In genomic region chr9:32761326-32761725, GRCm38 (mm10) we compare ENCODE assay signal across 22 mouse cellular contexts.
DNase-seq lines count a peak whose midpoint lies in the region; ATAC-seq and TF ChIP-seq lines count a peak whose summit lies in the region.
"Had no signal": no experiment of that assay in that cellular context is flagged by ENCODE, and none has a peak within 500 bp of the region (broad histone marks: within the 10 kb centered on the region; RNA-seq: fewer than 3 reads in every experiment).

No protein-coding gene starts in this region.

- TF ChIP-seq EP300 in heart, adult 2 months (IDR thresholded peaks at IDR 0.05; ENCODE audit: insufficient read depth, low read depth, low read length) = 0 out of 2 replicates have a peak, but pooled peaks have one; percentile 42
- peak; percentile 69; the same call in 1 of the 2 replicates for TF ChIP-seq EP300 in liver, postnatal 0 days (IDR thresholded peaks at IDR 0.05; ENCODE audit: low read depth)

- ATAC-seq in liver, postnatal 0 days = no peak
- no peak for ATAC-seq in liver, embryonic 11.5 days (replicated peaks; ENCODE audit: low FRiP score)
- ATAC-seq in heart, embryonic 15.5 days (replicated peaks; ENCODE audit: insufficient number of reproducible peaks, insufficient read depth, low FRiP score, low read depth) = peak; percentile 42; the same call in 1 of the 2 replicates
- ATAC-seq in hindbrain, embryonic 12.5 days (ENCODE audit: low FRiP score) = no peak
- ATAC-seq: forebrain, embryonic 13.5 days; midbrain, embryonic 16.5 days had no signal

- no peaks in the 10 kb centered on the region for H3K79me2 ChIP-seq in heart, adult 2 months (replicated peaks; ENCODE audit: control insufficient read depth, insufficient read depth, low read length)

- H3K4me1 ChIP-seq in heart, adult 2 months (ENCODE audit: control insufficient read depth, insufficient read depth, low read length) = peaks cover 6% of the 10 kb centered on the region
- 0 out of 2 replicates have a peak, but pooled peaks cover 3% of the 10 kb centered on the region for H3K4me1 ChIP-seq in liver, postnatal 0 days (ENCODE audit: insufficient read depth)
- no peaks in the 10 kb centered on the region for H3K4me1 ChIP-seq in liver, embryonic 11.5 days (replicated peaks; ENCODE audit: control insufficient read depth, insufficient read depth, low read length)
- peaks cover 12% of the 10 kb centered on the region for H3K4me1 ChIP-seq in heart, embryonic 15.5 days (replicated peaks)
- H3K4me1 ChIP-seq in hindbrain, embryonic 12.5 days = no peaks in the 10 kb centered on the region
- H3K4me1 ChIP-seq: forebrain, embryonic 13.5 days; neural tube, embryonic 15.5 days had no signal

- DNase-seq in heart, adult 2 months = no peak
- no peak for DNase-seq in heart, postnatal 10 days
- no peak for DNase-seq in liver, postnatal 0 days
- DNase-seq in liver, embryonic 11.5 days (ENCODE audit: low spot score) = no peak
- peak; percentile 10 for DNase-seq in splenic B cell, adult 2 months (ENCODE audit: low read depth, low spot score)
- DNase-seq: adrenal gland, adult 8-10 months; B cell, adult 2 months; cerebellum, adult 11 months; cerebellum, postnatal 10 days; gastrocnemius, postnatal 10 days; kidney, adult 11 months; kidney, postnatal 25 days; left cerebral cortex, postnatal 4 days; liver; right cerebral cortex, postnatal 14 days had no signal

- peaks cover 9% of the 10 kb centered on the region for H3K36me3 ChIP-seq in heart, adult 2 months (ENCODE audit: control insufficient read depth, insufficient read depth, low read length)
- no peaks in the 10 kb centered on the region for H3K36me3 ChIP-seq in liver, postnatal 0 days (replicated peaks; ENCODE audit: insufficient read depth, low read length)
- no peaks in the 10 kb centered on the region for H3K36me3 ChIP-seq in liver, embryonic 11.5 days (ENCODE audit: control insufficient read depth, insufficient read depth, low read length)
- no peaks in the 10 kb centered on the region for H3K36me3 ChIP-seq in heart, embryonic 15.5 days
- H3K36me3 ChIP-seq in splenic B cell, adult 2 months (ENCODE audit: control insufficient read depth, insufficient read depth, low read length, poor library complexity, severe bottlenecking) = peaks cover 6% of the 10 kb centered on the region; the same call in 1 of the 2 replicates
- H3K36me3 ChIP-seq in hindbrain, embryonic 12.5 days = no peaks in the 10 kb centered on the region
- H3K36me3 ChIP-seq: embryonic facial prominence, embryonic 12.5 days; neural tube, embryonic 15.5 days had no signal

- WGBS in heart, adult 2 months = 33% methylated on average over 2 of the region's 2 CpGs
- 32% methylated on average over 2 of the region's 2 CpGs for WGBS in liver, postnatal 0 days (ENCODE audit: insufficient replicate concordance)
- 39% methylated on average over 2 of the region's 2 CpGs for WGBS in liver, embryonic 11.5 days
- WGBS in heart, embryonic 15.5 days = 43% methylated on average over 2 of the region's 2 CpGs
- WGBS in hindbrain, embryonic 12.5 days = 66% methylated on average over 2 of the region's 2 CpGs

- TF ChIP-seq POLR2A in heart, adult 2 months (IDR thresholded peaks at IDR 0.05; ENCODE audit: insufficient read depth, low read depth, low read length) = no peak

- H3K27ac ChIP-seq in heart, adult 2 months = peak overlapping the region; percentile 61
- 0 out of 2 replicates have a peak overlapping the region, but pooled peaks have one; percentile 11 for H3K27ac ChIP-seq in liver, postnatal 0 days (ENCODE audit: low read depth)
- no peak overlapping the region for H3K27ac ChIP-seq in liver, embryonic 11.5 days (ENCODE audit: low read depth, low read length)
- H3K27ac ChIP-seq in heart, embryonic 15.5 days = peak overlapping the region; percentile 43
- H3K27ac ChIP-seq in hindbrain, embryonic 12.5 days = no peak overlapping the region
- H3K27ac ChIP-seq: embryonic facial prominence, embryonic 12.5 days; forebrain, embryonic 13.5 days; neural tube, embryonic 15.5 days had no signal

- H3K9me3 ChIP-seq in liver, postnatal 0 days (ENCODE audit: low read length) = no peaks in the 10 kb centered on the region
- no peaks in the 10 kb centered on the region for H3K9me3 ChIP-seq in liver, embryonic 11.5 days (ENCODE audit: control insufficient read depth, low read length)
- H3K9me3 ChIP-seq in heart, embryonic 15.5 days (replicated peaks) = no peaks in the 10 kb centered on the region
- no peaks in the 10 kb centered on the region for H3K9me3 ChIP-seq in hindbrain, embryonic 12.5 days (replicated peaks)
- H3K9me3 ChIP-seq: embryonic facial prominence, embryonic 12.5 days; forebrain, embryonic 13.5 days; neural tube, embryonic 15.5 days had no signal

- no peaks in the 10 kb centered on the region for H3K27me3 ChIP-seq in heart, adult 2 months (ENCODE audit: control insufficient read depth, insufficient read depth, low read length)
- no peaks in the 10 kb centered on the region for H3K27me3 ChIP-seq in liver, postnatal 0 days (ENCODE audit: insufficient read depth, low read length)
- H3K27me3 ChIP-seq in liver, embryonic 11.5 days (replicated peaks; ENCODE audit: control insufficient read depth, insufficient read depth, low read length) = no peaks in the 10 kb centered on the region
- H3K27me3 ChIP-seq in heart, embryonic 15.5 days = no peaks in the 10 kb centered on the region
- no peaks in the 10 kb centered on the region for H3K27me3 ChIP-seq in splenic B cell, adult 2 months (ENCODE audit: control insufficient read depth, insufficient read depth, low read length, poor library complexity, severe bottlenecking)
- no peaks in the 10 kb centered on the region for H3K27me3 ChIP-seq in hindbrain, embryonic 12.5 days
- H3K27me3 ChIP-seq: embryonic facial prominence, embryonic 12.5 days; forebrain, embryonic 13.5 days; neural tube, embryonic 15.5 days had no signal

- TF ChIP-seq CTCF in heart, adult 2 months (IDR thresholded peaks at IDR 0.05) = no peak
- TF ChIP-seq CTCF in liver, postnatal 0 days (IDR thresholded peaks at IDR 0.05; ENCODE audit: low read depth) = no peak

- intact Hi-C loops in heart, adult 2 months (cut with DNase I) = loop anchor here (5.0 kb wide), 1 partner anchor 169 kb away; no protein-coding TSS in a partner anchor
- intact Hi-C loops in heart, postnatal 10 days (cut with DNase I) = no loop called here

- H3K9ac ChIP-seq in heart, adult 2 months (ENCODE audit: low read depth, low read length) = no peak overlapping the region
- no peak overlapping the region for H3K9ac ChIP-seq in liver, postnatal 0 days (replicated peaks)
- H3K9ac ChIP-seq in liver, embryonic 11.5 days (ENCODE audit: low read depth, low read length) = no peak overlapping the region
- no peak overlapping the region for H3K9ac ChIP-seq in heart, embryonic 15.5 days
- no peak overlapping the region for H3K9ac ChIP-seq in hindbrain, embryonic 12.5 days
- H3K9ac ChIP-seq: embryonic facial prominence, embryonic 12.5 days; forebrain, embryonic 13.5 days; neural tube, embryonic 15.5 days had no signal

- no peak overlapping the region for H3K4me3 ChIP-seq in heart, adult 2 months
- no peak overlapping the region for H3K4me3 ChIP-seq in liver, postnatal 0 days (ENCODE audit: low read depth, low read length)
- H3K4me3 ChIP-seq in liver, embryonic 11.5 days (ENCODE audit: low read depth, low read length) = no peak overlapping the region
- H3K4me3 ChIP-seq in heart, embryonic 15.5 days = no peak overlapping the region
- H3K4me3 ChIP-seq in hindbrain, embryonic 12.5 days = no peak overlapping the region
- H3K4me3 ChIP-seq: embryonic facial prominence, embryonic 12.5 days; erythroblast, embryonic 14.5 days; forebrain, embryonic 13.5 days; neural tube, embryonic 15.5 days had no signal

- H3K4me2 ChIP-seq in liver, postnatal 0 days (ENCODE audit: low read depth, low read length) = no peak overlapping the region
- H3K4me2 ChIP-seq in liver, embryonic 11.5 days = no peak overlapping the region
- H3K4me2 ChIP-seq in heart, embryonic 15.5 days = no peak overlapping the region
- no peak overlapping the region for H3K4me2 ChIP-seq in hindbrain, embryonic 12.5 days (replicated peaks)
- H3K4me2 ChIP-seq: embryonic facial prominence, embryonic 12.5 days; forebrain, embryonic 13.5 days; neural tube, embryonic 15.5 days had no signal

Comparison
In these comparisons a context has a peak if more than half of its experiments do, and no peak if none do; other contexts are left out.
1. H3K27ac ChIP-seq: peak in heart, adult 2 months (single experiment), liver, postnatal 0 days (single experiment) and heart, embryonic 15.5 days (single experiment); none in liver, embryonic 11.5 days (single experiment) and hindbrain, embryonic 12.5 days (single experiment).